Mouse (Mus musculus): ENCODE measurements around the gene Slc16a5. TPM values are rescaled to one million over a fixed set of nuclear protein-coding genes. Genes with fewer than 3 reads are reported as not detected.
"Not testable (repeated sequence)": the region's sequence is repeated elsewhere in the genome, so short reads cannot be mapped to it uniquely, and the experiment has no call there.

Slc16a5 gene
- polyA plus RNA-seq, 1 experiment from 2014 or later = not detected

- 79% methylated on average over 7 of the region's 7 CpGs for WGBS (ENCODE audit: insufficient replicate concordance)
- Histone ChIP-seq H3K36me3 (ENCODE audit: control insufficient read depth, insufficient read depth, low read length) (no peaks in the 10 kb centered on the region), H3K4me2 (no peak overlapping the region), H3K4me1 (ENCODE audit: control insufficient read depth, insufficient read depth, low read length) (peaks cover 11% of the 10 kb centered on the region), H3K9ac (ENCODE audit: low read depth, low read length) (no peak overlapping the region), H3K4me3 (ENCODE audit: low read depth, low read length) (no peak overlapping the region), H3K27ac (ENCODE audit: low read depth, low read length) (no peak overlapping the region), H3K27me3 (ENCODE audit: control insufficient read depth, insufficient read depth, low read length) (no peaks in the 10 kb centered on the region), H3K9me3 (replicated peaks; ENCODE audit: control insufficient read depth, low read length) (no peaks in the 10 kb centered on the region)
- ATAC-seq (replicated peaks; ENCODE audit: insufficient number of reproducible peaks, low FRiP score, low TSS enrichment) = no peak
These were observed 9.9 kb upstream of the Slc16a5 start for GRCm38 (mm10) chr11:115452281-115452860.

GRCm38 (mm10) chr11:115453306-115453705 is 9.0 kb upstream of the Slc16a5 start:
- Histone ChIP-seq H3K9me3 (replicated peaks; ENCODE audit: control insufficient read depth, low read length) (no peaks in the 10 kb centered on the region), H3K4me2 (no peak overlapping the region), H3K27me3 (ENCODE audit: control insufficient read depth, insufficient read depth, low read length) (no peaks in the 10 kb centered on the region), H3K36me3 (ENCODE audit: control insufficient read depth, insufficient read depth, low read length) (no peaks in the 10 kb centered on the region), H3K27ac (ENCODE audit: low read depth, low read length) (no peak overlapping the region), H3K4me1 (ENCODE audit: control insufficient read depth, insufficient read depth, low read length) (0 out of 2 replicates have a peak, but pooled peaks cover 11% of the 10 kb centered on the region), H3K4me3 (ENCODE audit: low read depth, low read length) (no peak overlapping the region), H3K9ac (ENCODE audit: low read depth, low read length) (no peak overlapping the region)
- no peak for ATAC-seq (replicated peaks; ENCODE audit: insufficient number of reproducible peaks, low FRiP score, low TSS enrichment)
- 70% methylated on average over 4 of the region's 4 CpGs for WGBS (ENCODE audit: insufficient replicate concordance)

GRCm38 (mm10) chr11:115454822-115455221 is 7.5 kb upstream of the Slc16a5 start:
- not testable (repeated sequence) for H3K4me2 ChIP-seq; H3K4me1 ChIP-seq (ENCODE audit: control insufficient read depth, insufficient read depth, low read length); H3K27ac ChIP-seq (ENCODE audit: low read depth, low read length); ATAC-seq (replicated peaks; ENCODE audit: insufficient number of reproducible peaks, low FRiP score, low TSS enrichment); H3K27me3 ChIP-seq (ENCODE audit: control insufficient read depth, insufficient read depth, low read length); H3K9me3 ChIP-seq (replicated peaks; ENCODE audit: control insufficient read depth, low read length); H3K4me3 ChIP-seq (ENCODE audit: low read depth, low read length); H3K9ac ChIP-seq (ENCODE audit: low read depth, low read length); H3K36me3 ChIP-seq (ENCODE audit: control insufficient read depth, insufficient read depth, low read length)
- 80% methylated on average over 6 of the region's 6 CpGs for WGBS (ENCODE audit: insufficient replicate concordance)

- Histone ChIP-seq H3K4me3 (ENCODE audit: low read depth, low read length) (no peak overlapping the region), H3K27ac (ENCODE audit: low read depth, low read length) (no peak overlapping the region), H3K4me2 (no peak overlapping the region), H3K27me3 (ENCODE audit: control insufficient read depth, insufficient read depth, low read length) (no peaks in the 10 kb centered on the region), H3K9ac (ENCODE audit: low read depth, low read length) (no peak overlapping the region), H3K36me3 (ENCODE audit: control insufficient read depth, insufficient read depth, low read length) (no peaks in the 10 kb centered on the region), H3K4me1 (ENCODE audit: control insufficient read depth, insufficient read depth, low read length) (0 out of 2 replicates have a peak, but pooled peaks cover 5% of the 10 kb centered on the region), H3K9me3 (replicated peaks; ENCODE audit: control insufficient read depth, low read length) (no peaks in the 10 kb centered on the region)
- ATAC-seq (replicated peaks; ENCODE audit: insufficient number of reproducible peaks, low FRiP score, low TSS enrichment) = no peak
- WGBS (ENCODE audit: insufficient replicate concordance) = 85% methylated on average over 15 of the region's 15 CpGs
These were observed 6.7 kb upstream of the Slc16a5 start for GRCm38 (mm10) chr11:115455619-115456018.

GRCm38 (mm10) chr11:115456182-115456581 is 6.1 kb upstream of the Slc16a5 start:
- no peaks in the 10 kb centered on the region for H3K9me3 ChIP-seq (replicated peaks; ENCODE audit: control insufficient read depth, low read length)
- 0 out of 2 replicates have a peak, but pooled peaks cover 5% of the 10 kb centered on the region for H3K4me1 ChIP-seq (ENCODE audit: control insufficient read depth, insufficient read depth, low read length)
- no peak overlapping the region for H3K4me3 ChIP-seq (ENCODE audit: low read depth, low read length)
- ATAC-seq (replicated peaks; ENCODE audit: insufficient number of reproducible peaks, low FRiP score, low TSS enrichment) = no peak
- 78% methylated on average over 5 of the region's 5 CpGs for WGBS (ENCODE audit: insufficient replicate concordance)
- no peaks in the 10 kb centered on the region for H3K27me3 ChIP-seq (ENCODE audit: control insufficient read depth, insufficient read depth, low read length)
- no peak overlapping the region for H3K9ac ChIP-seq (ENCODE audit: low read depth, low read length)
- no peak overlapping the region for H3K4me2 ChIP-seq
- H3K36me3 ChIP-seq (ENCODE audit: control insufficient read depth, insufficient read depth, low read length) = no peaks in the 10 kb centered on the region
- no peak overlapping the region for H3K27ac ChIP-seq (ENCODE audit: low read depth, low read length)

GRCm38 (mm10) chr11:115457405-115457804 is 4.9 kb upstream of the Slc16a5 start:
- no peaks in the 10 kb centered on the region for H3K9me3 ChIP-seq (replicated peaks; ENCODE audit: control insufficient read depth, low read length)
- WGBS (ENCODE audit: insufficient replicate concordance) = 24% methylated on average over 6 of the region's 6 CpGs
- ATAC-seq (replicated peaks; ENCODE audit: insufficient number of reproducible peaks, low FRiP score, low TSS enrichment) = no peak; the same call in 1 of the 2 replicates
- H3K4me3 ChIP-seq (ENCODE audit: low read depth, low read length) = no peak overlapping the region
- no peaks in the 10 kb centered on the region for H3K36me3 ChIP-seq (ENCODE audit: control insufficient read depth, insufficient read depth, low read length)
- no peak overlapping the region for H3K4me2 ChIP-seq
- H3K4me1 ChIP-seq (ENCODE audit: control insufficient read depth, insufficient read depth, low read length) = 0 out of 2 replicates have a peak, but pooled peaks cover 5% of the 10 kb centered on the region
- H3K27me3 ChIP-seq (ENCODE audit: control insufficient read depth, insufficient read depth, low read length) = no peaks in the 10 kb centered on the region
- H3K9ac ChIP-seq (ENCODE audit: low read depth, low read length) = no peak overlapping the region
- no peak overlapping the region for H3K27ac ChIP-seq (ENCODE audit: low read depth, low read length)

GRCm38 (mm10) chr11:115460976-115461375 is 1.3 kb upstream of the Slc16a5 start:
- no peaks in the 10 kb centered on the region for H3K36me3 ChIP-seq (ENCODE audit: control insufficient read depth, insufficient read depth, low read length)
- peaks cover 9% of the 10 kb centered on the region for H3K4me1 ChIP-seq (ENCODE audit: control insufficient read depth, insufficient read depth, low read length)
- no peak for ATAC-seq (replicated peaks; ENCODE audit: insufficient number of reproducible peaks, low FRiP score, low TSS enrichment)
- no peak overlapping the region for H3K4me3 ChIP-seq (ENCODE audit: low read depth, low read length)
- no peak overlapping the region for H3K4me2 ChIP-seq
- 23% methylated on average over 8 of the region's 8 CpGs for WGBS (ENCODE audit: insufficient replicate concordance)
- H3K9ac ChIP-seq (ENCODE audit: low read depth, low read length) = no peak overlapping the region
- H3K27ac ChIP-seq (ENCODE audit: low read depth, low read length) = no peak overlapping the region
- H3K27me3 ChIP-seq (ENCODE audit: control insufficient read depth, insufficient read depth, low read length) = no peaks in the 10 kb centered on the region
- no peaks in the 10 kb centered on the region for H3K9me3 ChIP-seq (replicated peaks; ENCODE audit: control insufficient read depth, low read length)

- Histone ChIP-seq H3K4me3 (ENCODE audit: low read depth, low read length) (no peak overlapping the region), H3K4me1 (ENCODE audit: control insufficient read depth, insufficient read depth, low read length) (peaks cover 11% of the 10 kb centered on the region), H3K9me3 (replicated peaks; ENCODE audit: control insufficient read depth, low read length) (no peaks in the 10 kb centered on the region), H3K36me3 (ENCODE audit: control insufficient read depth, insufficient read depth, low read length) (no peaks in the 10 kb centered on the region), H3K27ac (ENCODE audit: low read depth, low read length) (no peak overlapping the region), H3K4me2 (no peak overlapping the region), H3K9ac (ENCODE audit: low read depth, low read length) (no peak overlapping the region), H3K27me3 (ENCODE audit: control insufficient read depth, insufficient read depth, low read length) (no peaks in the 10 kb centered on the region)
- ATAC-seq (replicated peaks; ENCODE audit: insufficient number of reproducible peaks, low FRiP score, low TSS enrichment) = no peak
- 62% methylated on average over 5 of the region's 5 CpGs for WGBS (ENCODE audit: insufficient replicate concordance)
These were observed 430 bp upstream of the Slc16a5 start for GRCm38 (mm10) chr11:115461846-115462242.

- no peak overlapping the region for H3K27ac ChIP-seq (ENCODE audit: low read depth, low read length)
- H3K9me3 ChIP-seq (replicated peaks; ENCODE audit: control insufficient read depth, low read length) = no peaks in the 10 kb centered on the region
- no peak overlapping the region for H3K4me2 ChIP-seq
- H3K36me3 ChIP-seq (ENCODE audit: control insufficient read depth, insufficient read depth, low read length) = no peaks in the 10 kb centered on the region
- no peak overlapping the region for H3K9ac ChIP-seq (ENCODE audit: low read depth, low read length)
- peaks cover 14% of the 10 kb centered on the region for H3K4me1 ChIP-seq (ENCODE audit: control insufficient read depth, insufficient read depth, low read length)
- no peak for ATAC-seq (replicated peaks; ENCODE audit: insufficient number of reproducible peaks, low FRiP score, low TSS enrichment)
- no peaks in the 10 kb centered on the region for H3K27me3 ChIP-seq (ENCODE audit: control insufficient read depth, insufficient read depth, low read length)
- 46% methylated on average over 11 of the region's 11 CpGs for WGBS (ENCODE audit: insufficient replicate concordance)
- no peak overlapping the region for H3K4me3 ChIP-seq (ENCODE audit: low read depth, low read length)
These were observed 1.1 kb downstream of the Slc16a5 start for GRCm38 (mm10) chr11:115463397-115463796.

Data from heart, embryonic 11.5 days (tissue).